Mouse (Mus musculus) G1E (cell line): Measurements from ENCODE around the gene Zfyve28.

Experiments
- CTCF ChIP-seq: IDR thresholded peaks from 2 replicates; pipeline ENCODE4 v1.5.1; 2012; ENCODE audit warnings: low read depth, low read length, inconsistent platforms, mixed read lengths
- GATA1 ChIP-seq: IDR thresholded peaks from 2 replicates; pipeline ENCODE4 v1.6.1; 2012; ENCODE audit warnings: borderline replicate concordance, low read length, inconsistent platforms, mixed read lengths
- POLR2AphosphoS5 ChIP-seq: IDR thresholded peaks from 2 replicates; pipeline ENCODE4 v1.6.1; 2012; ENCODE audit warnings: low read depth, low read length, inconsistent platforms; ENCODE audit not compliant: insufficient replicate concordance
- TAL1 ChIP-seq: conservative IDR thresholded peaks from 2 replicates; pipeline ENCODE4 v1.6.1; 2012; ENCODE audit warnings: low read depth, low read length, inconsistent platforms, mixed read lengths

DNA sequence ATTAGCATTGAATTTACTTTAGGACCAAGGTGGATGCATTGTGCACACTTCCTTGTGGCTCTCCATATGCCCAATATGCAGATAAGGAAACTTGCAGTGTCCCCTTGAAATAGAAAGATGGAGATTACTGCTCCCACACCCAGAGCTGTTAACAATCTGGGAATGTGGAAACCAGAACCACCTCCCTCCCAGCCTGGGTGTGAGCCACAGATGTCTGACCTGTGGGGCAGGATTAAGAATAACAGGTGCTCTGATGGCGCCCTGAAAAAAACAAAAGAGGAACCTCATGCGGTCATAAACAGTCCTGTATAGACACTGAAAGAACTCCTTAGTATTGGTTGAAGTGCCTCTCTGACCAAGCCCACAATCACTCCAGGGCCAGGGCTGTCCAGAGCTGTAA, 99.4 kb downstream of the Zfyve28 start:
- TF ChIP-seq CTCF: no peak
- no peak for TF ChIP-seq GATA1
- TF ChIP-seq TAL1: no peak
- no peak for TF ChIP-seq POLR2AphosphoS5
